In genomic region chr3:108212406-108212805, GRCm38 (mm10) we compare ENCODE assay signal across 9 mouse cellular contexts. TPM values are rescaled to one million over a fixed set of nuclear protein-coding genes. Genes with fewer than 3 reads are reported as not detected.
DNase-seq lines count a peak whose midpoint lies in the region; ATAC-seq and TF ChIP-seq lines count a peak whose summit lies in the region.
"Had no signal": no experiment of that assay in that cellular context is flagged by ENCODE, and none has a peak within 500 bp of the region (broad histone marks: within the 10 kb centered on the region; RNA-seq: fewer than 3 reads in every experiment).

No protein-coding gene starts in this region.

- 78% methylated on average over 8 of the region's 8 CpGs for WGBS in hindbrain, postnatal 0 days
- 81% methylated on average over 8 of the region's 8 CpGs for WGBS in hindbrain, embryonic 12.5 days
- WGBS in intestine, embryonic 16.5 days = 75% methylated on average over 8 of the region's 8 CpGs
- 80% methylated on average over 8 of the region's 8 CpGs for WGBS in embryonic facial prominence, embryonic 10.5 days

- peaks cover 10% of the 10 kb centered on the region for H3K4me1 ChIP-seq in hindbrain, postnatal 0 days (ENCODE audit: insufficient read depth, low read length)
- H3K4me1 ChIP-seq in hindbrain, embryonic 12.5 days = peaks cover 21% of the 10 kb centered on the region
- H3K4me1 ChIP-seq in intestine, embryonic 16.5 days (ENCODE audit: control insufficient read depth, insufficient read depth, low read length) = peaks cover 9% of the 10 kb centered on the region
- peaks cover 39% of the 10 kb centered on the region for H3K4me1 ChIP-seq in embryonic facial prominence, embryonic 10.5 days

- DNase-seq in hindbrain, postnatal 0 days (ENCODE audit: low spot score) = peak; percentile 30
- peak; percentile 23 for DNase-seq in 3T3-L1 (ENCODE audit: low read depth, low spot score)
- peak; percentile 25 for DNase-seq in cerebellum, adult 8-10 months
- peak; percentile 66 for DNase-seq in gastrocnemius, postnatal 10 days
- no peak for DNase-seq in thymus, postnatal 14 days
- no peak for DNase-seq in embryonic facial prominence, embryonic 10.5 days (ENCODE audit: low spot score)

- no peak for ATAC-seq in hindbrain, postnatal 0 days
- ATAC-seq in hindbrain, embryonic 12.5 days (ENCODE audit: low FRiP score) = no peak
- ATAC-seq in intestine, embryonic 16.5 days = no peak

- H3K27me3 ChIP-seq in hindbrain, postnatal 0 days (ENCODE audit: insufficient read depth, low read length) = no peaks in the 10 kb centered on the region
- peaks cover 7% of the 10 kb centered on the region; the same call in 1 of the 2 replicates for H3K27me3 ChIP-seq in hindbrain, embryonic 12.5 days
- H3K27me3 ChIP-seq in intestine, embryonic 16.5 days (replicated peaks; ENCODE audit: control insufficient read depth, insufficient read depth, low read length) = no peaks in the 10 kb centered on the region
- H3K27me3 ChIP-seq in embryonic facial prominence, embryonic 10.5 days (replicated peaks; ENCODE audit: low read depth, poor library complexity, severe bottlenecking) = no peaks in the 10 kb centered on the region
- H3K27me3 ChIP-seq: lung, embryonic 15.5 days had no signal

- H3K27ac ChIP-seq in hindbrain, postnatal 0 days = peak overlapping the region; percentile 93; the same call in 1 of the 2 replicates
- H3K27ac ChIP-seq in hindbrain, embryonic 12.5 days = no peak overlapping the region
- no peak overlapping the region for H3K27ac ChIP-seq in intestine, embryonic 16.5 days (ENCODE audit: low read length)
- H3K27ac ChIP-seq in embryonic facial prominence, embryonic 10.5 days (replicated peaks) = no peak overlapping the region
- H3K27ac ChIP-seq: lung, embryonic 15.5 days had no signal

- no peaks in the 10 kb centered on the region for H3K36me3 ChIP-seq in hindbrain, postnatal 0 days (ENCODE audit: insufficient read depth, low read length)
- peaks cover 11% of the 10 kb centered on the region for H3K36me3 ChIP-seq in hindbrain, embryonic 12.5 days
- no peaks in the 10 kb centered on the region for H3K36me3 ChIP-seq in intestine, embryonic 16.5 days (ENCODE audit: control insufficient read depth, insufficient read depth, low read length)
- peaks cover 11% of the 10 kb centered on the region for H3K36me3 ChIP-seq in embryonic facial prominence, embryonic 10.5 days (replicated peaks)
- H3K36me3 ChIP-seq: lung, embryonic 15.5 days had no signal

- peak; percentile 26; the same call in 1 of the 2 replicates for TF ChIP-seq CTCF in hindbrain, postnatal 0 days (IDR thresholded peaks at IDR 0.05; ENCODE audit: low read depth)

- H3K4me2 ChIP-seq in hindbrain, postnatal 0 days (ENCODE audit: low read depth, low read length) = no peak overlapping the region
- H3K4me2 ChIP-seq in hindbrain, embryonic 12.5 days (replicated peaks) = no peak overlapping the region
- H3K4me2 ChIP-seq in intestine, embryonic 16.5 days (ENCODE audit: low read depth, low read length) = no peak overlapping the region

- no peak overlapping the region for H3K9ac ChIP-seq in hindbrain, postnatal 0 days (replicated peaks; ENCODE audit: low read length)
- no peak overlapping the region for H3K9ac ChIP-seq in hindbrain, embryonic 12.5 days
- H3K9ac ChIP-seq in intestine, embryonic 16.5 days (ENCODE audit: low read depth, low read length) = no peak overlapping the region
- H3K9ac ChIP-seq: lung, embryonic 15.5 days had no signal

- no peaks in the 10 kb centered on the region for H3K9me3 ChIP-seq in hindbrain, postnatal 0 days (ENCODE audit: low read length)
- no peaks in the 10 kb centered on the region for H3K9me3 ChIP-seq in hindbrain, embryonic 12.5 days (replicated peaks)
- H3K9me3 ChIP-seq in intestine, embryonic 16.5 days (ENCODE audit: control insufficient read depth, low read length) = no peaks in the 10 kb centered on the region
- no peaks in the 10 kb centered on the region for H3K9me3 ChIP-seq in embryonic facial prominence, embryonic 10.5 days
- H3K9me3 ChIP-seq: lung, embryonic 15.5 days had no signal

- no peak overlapping the region for H3K4me3 ChIP-seq in hindbrain, postnatal 0 days (ENCODE audit: low read length)
- no peak overlapping the region for H3K4me3 ChIP-seq in hindbrain, embryonic 12.5 days
- H3K4me3 ChIP-seq in intestine, embryonic 16.5 days (ENCODE audit: low read length) = no peak overlapping the region
- no peak overlapping the region for H3K4me3 ChIP-seq in embryonic facial prominence, embryonic 10.5 days
- H3K4me3 ChIP-seq: lung, embryonic 15.5 days had no signal

RNA-seq across cellular contexts. Expression of gene Atxn7l2, which starts 1.7 kb away (rescaled TPM):
- total RNA-seq in hindbrain, postnatal 0 days (2014; rRNA removed) = 18.4 and 20.8 TPM in 2 replicates
- 15.1 and 15.4 TPM in 2 replicates for polyA plus RNA-seq in hindbrain, postnatal 0 days (2015; fragmentation: Nextera tagmentation; extraction: Ambion mirVana)
- polyA plus RNA-seq in hindbrain, embryonic 12.5 days (2016; fragmentation: Nextera tagmentation; extraction: Ambion mirVana) = 27.6 and 29.6 TPM in 2 replicates
- 10 to 100 TPM; 13.2 to 18.4 TPM for total RNA-seq in gastrocnemius, postnatal 10 days (2021)
- 9.7 and 10.5 TPM in 2 replicates for polyA plus RNA-seq in intestine, embryonic 16.5 days (2015; fragmentation: Nextera tagmentation; extraction: Ambion mirVana)
- 23.9 and 25.8 TPM in 2 replicates for polyA plus RNA-seq in embryonic facial prominence, embryonic 10.5 days (2016; fragmentation: Nextera tagmentation; extraction: Ambion mirVana)

RNA-seq across cellular contexts. Expression of gene Cyb561d1, which starts 11.4 kb away (rescaled TPM):
- 3.8 and 4.2 TPM in 2 replicates for total RNA-seq in hindbrain, postnatal 0 days (2014; rRNA removed)
- polyA plus RNA-seq in hindbrain, postnatal 0 days (2015; fragmentation: Nextera tagmentation; extraction: Ambion mirVana) = 3.1 and 3.3 TPM in 2 replicates
- polyA plus RNA-seq in hindbrain, embryonic 12.5 days (2016; fragmentation: Nextera tagmentation; extraction: Ambion mirVana) = 5.0 and 5.6 TPM in 2 replicates
- 1 to 10 TPM; 3.5 to 4.2 TPM for total RNA-seq in gastrocnemius, postnatal 10 days (2021)
- polyA plus RNA-seq in intestine, embryonic 16.5 days (2015; fragmentation: Nextera tagmentation; extraction: Ambion mirVana) = 4.2 and 4.7 TPM in 2 replicates
- polyA plus RNA-seq in embryonic facial prominence, embryonic 10.5 days (2016; fragmentation: Nextera tagmentation; extraction: Ambion mirVana) = 3.1 and 3.4 TPM in 2 replicates

RNA-seq across cellular contexts. Expression of gene Sypl2, which starts 14.0 kb away (rescaled TPM):
- 1.5 and 1.9 TPM in 2 replicates for total RNA-seq in hindbrain, postnatal 0 days (2014; rRNA removed)
- 0.75 and 0.81 TPM in 2 replicates for polyA plus RNA-seq in hindbrain, postnatal 0 days (2015; fragmentation: Nextera tagmentation; extraction: Ambion mirVana)
- polyA plus RNA-seq in hindbrain, embryonic 12.5 days (2016; fragmentation: Nextera tagmentation; extraction: Ambion mirVana) = 0.58 and 0.72 TPM in 2 replicates
- 1,000 to 10,000 TPM in 1 of 2 experiments, 100 to 1,000 TPM in 1; 890 to 1,000 TPM for total RNA-seq in gastrocnemius, postnatal 10 days (2021)
- polyA plus RNA-seq in intestine, embryonic 16.5 days (2015; fragmentation: Nextera tagmentation; extraction: Ambion mirVana) = 0.24 and 0.28 TPM in 2 replicates
- 0.55 and 0.95 TPM in 2 replicates for polyA plus RNA-seq in embryonic facial prominence, embryonic 10.5 days (2016; fragmentation: Nextera tagmentation; extraction: Ambion mirVana)

RNA-seq across cellular contexts. Expression of gene Amigo1, which starts 26.3 kb away (rescaled TPM):
- 36.6 and 37.3 TPM in 2 replicates for total RNA-seq in hindbrain, postnatal 0 days (2014; rRNA removed)
- 10.7 and 11.3 TPM in 2 replicates for polyA plus RNA-seq in hindbrain, postnatal 0 days (2015; fragmentation: Nextera tagmentation; extraction: Ambion mirVana)
- 10.7 and 13.1 TPM in 2 replicates for polyA plus RNA-seq in hindbrain, embryonic 12.5 days (2016; fragmentation: Nextera tagmentation; extraction: Ambion mirVana)
- total RNA-seq in gastrocnemius, postnatal 10 days (2021) = 10 to 100 TPM; 30.7 to 31.6 TPM
- 2.2 and 2.5 TPM in 2 replicates for polyA plus RNA-seq in intestine, embryonic 16.5 days (2015; fragmentation: Nextera tagmentation; extraction: Ambion mirVana)
- polyA plus RNA-seq in embryonic facial prominence, embryonic 10.5 days (2016; fragmentation: Nextera tagmentation; extraction: Ambion mirVana) = 4.0 and 4.3 TPM in 2 replicates

RNA-seq across cellular contexts. Expression of gene Psma5, which starts 44.3 kb away (rescaled TPM):
- 81.8 and 93.6 TPM in 2 replicates for total RNA-seq in hindbrain, postnatal 0 days (2014; rRNA removed)
- 232 and 238 TPM in 2 replicates for polyA plus RNA-seq in hindbrain, postnatal 0 days (2015; fragmentation: Nextera tagmentation; extraction: Ambion mirVana)
- polyA plus RNA-seq in hindbrain, embryonic 12.5 days (2016; fragmentation: Nextera tagmentation; extraction: Ambion mirVana) = 205 and 218 TPM in 2 replicates
- total RNA-seq in gastrocnemius, postnatal 10 days (2021) = 10 to 100 TPM; 94.7 to 96.4 TPM
- polyA plus RNA-seq in intestine, embryonic 16.5 days (2015; fragmentation: Nextera tagmentation; extraction: Ambion mirVana) = 249 and 278 TPM in 2 replicates
- polyA plus RNA-seq in embryonic facial prominence, embryonic 10.5 days (2016; fragmentation: Nextera tagmentation; extraction: Ambion mirVana) = 361 and 368 TPM in 2 replicates

Comparison
In these comparisons a context has a peak if more than half of its experiments do, and no peak if none do; other contexts are left out.
1. DNase-seq: peak in hindbrain, postnatal 0 days (single experiment), 3T3-L1 (single experiment), cerebellum, adult 8-10 months (single experiment) and gastrocnemius, postnatal 10 days (single experiment); none in thymus, postnatal 14 days (single experiment) and embryonic facial prominence, embryonic 10.5 days (single experiment).